Mouse (Mus musculus): ENCODE results near the gene Pik3ca.
"Not testable (repeated sequence)": the region's sequence is repeated elsewhere in the genome, so short reads cannot be mapped to it uniquely, and the experiment has no call there.

The Pik3ca gene

DNA sequence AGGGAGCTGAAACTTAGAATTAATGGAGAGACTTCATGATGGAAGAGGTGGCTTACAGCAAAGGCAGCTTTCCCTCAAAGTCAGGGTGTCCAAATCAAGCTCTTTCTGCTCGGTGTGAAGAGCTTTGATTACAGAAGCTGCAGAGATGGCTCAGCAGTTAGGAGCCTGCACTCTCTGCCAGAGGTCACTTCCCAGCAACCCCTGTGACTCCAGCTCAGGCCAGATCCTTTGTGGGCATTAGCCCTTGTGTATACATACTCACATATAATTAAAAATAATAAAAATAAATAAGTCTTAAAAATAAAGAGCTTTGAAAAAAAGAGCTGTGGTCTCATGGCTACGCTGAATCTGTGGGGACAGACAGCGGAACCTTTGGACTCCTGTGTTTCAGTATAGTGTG is 4.1 kb downstream of the Pik3ca start:
- DNase-seq (ENCODE audit: low spot score in 2 of 2): no peak

DNA sequence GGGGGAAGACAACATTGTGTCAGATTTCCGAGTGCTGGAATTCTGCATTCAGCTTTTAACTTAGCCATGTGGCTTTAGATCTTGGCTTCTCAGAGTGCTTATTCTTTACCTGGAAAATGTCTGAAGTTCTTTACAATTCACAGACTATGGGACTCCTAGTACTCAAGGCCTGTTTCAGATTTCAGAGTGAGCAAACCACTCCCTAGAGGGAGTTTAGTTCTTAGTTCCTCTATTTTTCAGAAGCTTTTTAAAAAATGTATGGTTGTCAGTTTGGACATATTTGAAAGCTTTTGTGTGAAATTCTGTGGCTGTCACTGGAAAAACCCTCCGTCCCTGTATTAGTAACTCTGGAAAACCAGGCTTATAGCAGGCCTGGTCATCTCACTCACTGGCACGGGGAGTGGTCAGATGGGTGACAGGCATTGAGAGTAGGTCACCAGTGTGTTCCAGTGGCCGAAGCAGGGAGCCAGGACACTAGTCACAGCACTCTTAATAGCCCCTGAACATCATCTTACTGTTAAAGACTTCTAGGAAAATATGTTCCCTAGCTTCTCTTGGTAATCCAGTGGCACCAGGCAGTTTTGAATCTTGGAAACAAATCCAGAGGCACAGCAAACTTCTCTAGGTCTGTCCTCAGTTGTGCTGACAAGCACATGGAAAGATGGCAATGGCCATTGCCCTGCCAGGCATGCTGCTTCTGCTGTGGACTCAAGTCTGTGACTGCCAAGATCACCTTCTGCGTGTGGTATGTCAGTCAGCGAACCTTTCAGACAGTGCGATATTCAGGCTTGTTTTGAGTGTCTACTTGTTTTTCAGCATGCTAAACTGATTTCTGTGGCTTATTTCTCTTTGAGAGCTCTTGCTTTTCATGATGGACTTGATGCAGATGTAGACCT is 5.8 kb downstream of the Pik3ca start:
- no peak for DNase-seq (ENCODE audit: low spot score in 2 of 2)

DNA sequence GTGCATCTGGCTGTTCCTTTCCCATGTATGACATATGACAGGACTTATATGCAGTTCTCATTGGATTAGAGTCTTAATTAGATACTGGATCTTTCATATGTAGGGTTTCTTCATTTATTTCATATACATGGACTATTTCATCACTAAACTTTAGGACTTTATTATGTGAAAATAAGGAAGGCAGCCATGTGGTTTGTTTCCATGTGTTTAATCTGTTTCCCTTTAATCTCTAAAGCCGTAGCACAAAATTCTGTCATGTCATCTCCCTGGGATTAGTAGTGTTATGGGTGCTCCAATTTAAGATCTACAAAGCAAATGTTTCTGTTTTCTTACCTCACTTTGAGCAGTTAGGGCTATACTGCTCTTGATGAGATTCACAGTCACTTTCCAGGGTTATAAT is 8.2 kb downstream of the Pik3ca start:
- no peak for DNase-seq (ENCODE audit: low spot score in 2 of 2)

DNA sequence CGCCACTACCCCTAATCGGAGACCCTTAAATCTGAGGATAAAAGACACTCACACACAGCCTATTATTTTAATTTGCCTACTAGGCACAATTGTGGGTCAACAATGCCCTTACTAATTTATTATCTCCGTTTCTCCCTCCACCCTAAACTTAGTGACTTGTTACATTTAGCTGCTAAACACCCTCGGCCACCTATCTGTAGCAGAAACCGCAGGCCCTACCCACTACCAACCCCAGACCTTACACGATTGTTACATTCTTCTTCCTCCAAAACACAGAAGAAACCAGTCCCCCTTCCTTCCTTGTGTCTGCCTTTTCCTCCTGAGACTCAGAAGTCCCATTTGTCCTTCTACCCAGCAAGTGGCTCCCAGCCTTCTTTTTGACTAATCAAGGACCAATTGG is 9.3 kb downstream of the Pik3ca start:
- DNase-seq (ENCODE audit: low spot score in 2 of 2): no peak

DNA sequence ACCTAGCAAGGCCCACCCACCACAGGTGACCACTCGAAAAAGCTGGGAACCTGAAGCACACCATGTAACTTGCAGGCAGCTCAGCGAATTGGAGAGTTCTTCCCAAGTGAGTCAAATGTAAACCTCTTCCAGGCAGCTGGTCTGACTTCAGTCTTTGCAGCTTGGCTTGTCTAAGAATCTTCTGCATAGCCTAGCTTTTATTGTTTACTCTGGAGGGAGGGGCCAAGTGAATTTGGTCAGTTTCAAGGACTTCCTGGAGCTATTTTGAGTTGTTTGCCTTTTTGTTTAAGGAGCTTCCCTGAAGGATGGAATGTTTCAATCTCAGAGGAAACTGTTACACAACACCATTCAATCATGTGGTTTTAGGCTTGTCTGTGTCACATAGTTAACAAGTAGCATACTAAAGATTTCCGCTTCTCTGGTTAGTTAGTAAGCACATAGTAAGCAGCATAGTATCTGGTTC is 11.4 kb downstream of the Pik3ca start:
- no peak for DNase-seq (ENCODE audit: low spot score in 2 of 2)

DNA sequence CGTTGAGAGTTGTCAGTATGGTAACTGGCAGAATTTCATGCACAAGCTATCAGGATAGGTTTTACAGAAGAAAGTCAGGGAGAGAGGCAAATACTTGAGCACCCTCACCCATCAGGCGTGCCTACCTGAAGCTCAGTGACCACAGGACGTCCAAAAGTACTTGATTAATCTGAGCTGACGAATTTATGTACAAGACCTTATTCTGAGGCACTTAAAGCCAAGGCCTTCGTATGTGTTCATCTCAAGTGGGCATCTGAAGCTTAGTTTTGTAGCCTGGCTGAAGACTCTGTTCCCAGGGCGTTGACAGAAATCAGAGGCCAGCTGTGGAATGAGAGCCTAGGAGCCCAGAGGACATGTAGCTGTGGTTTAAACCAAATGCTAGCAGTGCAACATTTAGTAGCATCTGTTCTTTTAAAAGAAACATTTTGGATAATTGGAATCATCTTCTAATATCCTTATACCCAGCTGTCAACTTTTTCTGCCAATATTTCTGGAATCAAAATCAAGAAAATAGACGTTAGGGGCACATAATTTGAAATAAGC is 15.1 kb downstream of the Pik3ca start:
- no peak for DNase-seq (ENCODE audit: low spot score in 2 of 2)

DNA sequence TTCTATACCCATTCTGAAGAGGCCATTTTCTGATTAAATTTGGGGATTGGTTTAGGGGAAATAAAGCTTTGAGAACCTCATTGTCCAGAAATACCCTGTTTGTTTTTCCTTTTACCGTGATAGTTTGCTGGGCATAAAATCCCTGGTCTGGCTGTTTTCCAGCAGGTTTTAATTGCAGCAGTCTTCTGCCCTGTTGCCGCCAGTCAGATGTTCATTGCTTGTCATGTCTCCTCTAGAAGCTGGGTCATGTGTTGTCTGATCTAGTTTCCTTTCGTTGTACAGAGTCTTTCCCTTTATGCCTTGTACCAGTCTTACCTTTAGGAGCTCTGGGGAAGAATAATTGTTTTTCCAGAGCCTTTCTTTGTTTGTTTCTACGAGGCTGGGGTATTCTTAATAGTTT is 16.9 kb downstream of the Pik3ca start:
- DNase-seq (ENCODE audit: low spot score in 2 of 2): no peak

DNA sequence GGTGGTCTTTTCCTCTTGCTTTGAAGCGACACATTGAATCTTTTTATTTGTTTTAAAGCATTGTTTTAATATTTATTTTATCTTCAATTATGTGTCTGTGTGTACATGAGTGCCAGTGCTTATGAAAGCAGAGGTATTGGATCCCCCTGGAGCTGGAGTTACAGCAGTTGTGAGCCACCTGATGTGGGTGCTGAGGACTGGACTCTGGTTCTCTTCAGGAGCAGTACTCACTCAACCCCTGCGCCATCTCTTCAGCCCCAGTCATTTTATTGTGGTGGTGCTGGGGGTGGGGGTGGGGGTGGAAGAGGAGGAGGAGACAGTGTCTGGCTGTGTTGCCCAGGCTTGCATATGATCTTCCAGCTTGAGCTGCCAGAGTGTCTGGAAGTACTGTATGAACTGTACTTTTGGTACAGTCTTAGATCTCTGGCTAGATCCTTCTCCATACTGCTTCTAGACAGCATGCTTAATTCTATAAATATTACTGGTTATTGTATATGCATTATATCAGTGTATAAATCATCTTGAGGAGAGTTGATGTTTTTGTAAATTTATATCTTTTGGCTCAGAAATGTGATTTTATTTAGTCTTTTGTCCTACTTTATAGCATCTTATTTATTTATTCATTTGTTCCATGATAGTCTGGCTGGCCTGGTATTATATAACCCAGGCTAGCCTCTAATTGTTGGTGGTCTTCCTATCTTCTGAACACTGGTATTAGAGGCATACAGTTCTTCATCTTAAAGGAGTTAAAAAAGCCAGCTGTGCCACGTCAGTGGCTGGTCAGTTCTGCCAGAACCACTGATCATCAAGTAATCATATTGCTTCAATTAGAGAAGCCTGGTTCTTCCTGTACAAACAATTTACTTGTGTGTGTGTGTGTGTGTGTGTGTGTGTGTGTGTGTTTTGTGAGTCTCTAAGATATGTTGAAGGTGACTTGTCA is 18.2 kb downstream of the Pik3ca start:
- no peak for DNase-seq (ENCODE audit: low spot score in 2 of 2)

DNA sequence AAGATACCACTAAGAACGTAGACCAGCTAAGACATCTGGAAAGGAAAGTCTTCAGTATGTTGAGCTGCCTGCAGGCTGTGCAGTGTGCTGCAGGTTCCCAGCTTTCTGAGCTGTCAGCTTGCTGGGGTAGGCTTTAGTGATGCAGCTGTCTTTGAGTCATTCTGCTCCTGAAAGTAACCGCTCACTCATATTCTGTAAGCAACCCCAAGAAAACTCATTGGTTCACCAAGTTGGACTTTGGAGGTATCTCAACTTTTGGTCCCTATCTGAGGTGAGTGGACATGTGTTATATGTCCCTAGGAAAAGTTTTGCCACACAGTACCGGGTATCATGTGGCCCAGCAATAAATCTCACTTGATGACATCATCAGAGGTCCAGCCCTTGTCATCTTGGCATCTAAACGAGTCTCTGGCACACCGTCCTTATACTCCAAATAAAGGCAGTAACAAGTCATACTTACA is 20.3 kb downstream of the Pik3ca start:
- DNase-seq (ENCODE audit: low spot score in 2 of 2): no peak

DNA sequence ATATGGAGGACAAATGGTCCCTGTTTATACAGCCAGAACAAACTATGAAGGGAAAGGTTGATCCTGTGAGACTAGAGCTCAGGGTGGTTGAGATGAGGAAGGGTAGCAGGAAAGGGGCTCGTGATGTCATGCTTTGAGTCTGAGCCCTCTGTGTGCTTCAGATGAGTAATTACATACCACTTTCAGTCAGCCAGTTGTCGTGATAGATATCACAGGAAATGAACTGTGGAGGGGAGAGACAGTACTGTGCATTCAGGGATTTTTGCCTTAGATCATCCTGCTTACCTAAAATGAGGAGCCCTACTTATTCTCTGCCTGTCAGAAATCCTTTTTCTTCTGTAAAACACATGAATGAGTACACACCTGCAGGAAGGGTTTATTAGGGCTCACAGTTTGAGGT is 22.4 kb downstream of the Pik3ca start:
- DNase-seq (ENCODE audit: low spot score in 2 of 2): no peak

DNA sequence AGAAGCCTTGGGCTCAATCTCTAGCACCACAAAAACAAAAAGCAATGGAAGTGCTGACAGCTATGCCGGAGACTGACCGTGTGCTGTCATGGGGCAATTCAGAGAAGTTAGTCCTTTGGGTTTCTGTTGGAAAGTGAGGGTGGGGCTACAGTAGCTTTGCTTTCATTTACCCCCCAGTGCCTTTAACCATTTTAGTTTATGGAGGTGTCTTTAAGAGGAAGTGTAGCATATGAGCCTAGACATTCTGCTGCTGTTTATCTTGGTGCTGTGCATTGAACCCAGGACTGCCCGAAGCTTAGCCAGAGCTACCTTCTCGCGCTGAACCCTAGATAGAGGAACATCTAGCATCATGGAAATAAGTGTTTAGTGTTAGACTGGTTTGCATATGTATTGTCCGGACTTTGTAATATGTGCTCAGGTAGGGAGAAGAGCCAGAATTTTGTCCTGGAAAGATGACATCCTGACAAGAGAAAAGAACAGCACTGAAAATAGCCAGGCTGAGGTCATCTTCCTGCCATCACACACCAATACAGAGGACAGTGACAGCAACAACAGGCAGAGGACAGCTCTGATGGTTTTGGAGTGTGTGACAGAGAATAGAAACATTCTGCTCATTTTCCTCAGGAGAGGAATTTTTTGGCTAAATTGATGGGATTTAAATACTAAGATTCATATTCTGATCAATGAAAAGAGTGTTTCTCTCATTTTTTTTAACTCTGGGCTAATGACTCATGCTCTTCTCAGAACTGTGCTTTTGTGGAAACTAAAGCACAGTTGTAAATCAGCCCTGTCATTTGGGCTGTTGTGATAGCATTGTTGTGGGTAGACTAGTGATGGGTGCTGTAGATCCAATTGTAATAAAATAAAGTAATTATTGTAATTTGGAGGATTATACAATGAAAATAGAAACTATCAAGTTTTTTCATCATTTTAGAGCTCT is 23.9 kb downstream of the Pik3ca start:
- DNase-seq (ENCODE audit: low spot score in 2 of 2): no peak

DNA sequence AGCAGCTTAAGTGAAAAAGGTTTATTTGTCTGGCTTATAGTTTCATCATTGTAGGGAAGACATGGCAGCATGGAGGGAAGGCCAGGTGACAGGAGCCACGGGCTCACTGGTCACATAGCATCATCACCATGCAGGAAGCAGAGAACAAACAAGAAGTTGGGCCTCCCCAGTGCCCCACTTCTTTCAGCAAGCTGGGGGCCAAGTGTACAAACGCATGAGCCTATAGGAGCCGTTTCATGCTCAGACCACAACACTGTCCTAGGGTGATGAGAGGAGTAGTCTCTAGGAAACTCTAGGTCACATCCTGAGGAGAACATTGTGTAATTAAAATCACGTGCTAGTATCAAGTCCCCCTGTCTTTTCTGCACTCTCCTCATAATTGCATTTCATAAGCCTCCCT is 30.2 kb downstream of the Pik3ca start:
- no peak for DNase-seq (ENCODE audit: low spot score in 2 of 2)

DNA sequence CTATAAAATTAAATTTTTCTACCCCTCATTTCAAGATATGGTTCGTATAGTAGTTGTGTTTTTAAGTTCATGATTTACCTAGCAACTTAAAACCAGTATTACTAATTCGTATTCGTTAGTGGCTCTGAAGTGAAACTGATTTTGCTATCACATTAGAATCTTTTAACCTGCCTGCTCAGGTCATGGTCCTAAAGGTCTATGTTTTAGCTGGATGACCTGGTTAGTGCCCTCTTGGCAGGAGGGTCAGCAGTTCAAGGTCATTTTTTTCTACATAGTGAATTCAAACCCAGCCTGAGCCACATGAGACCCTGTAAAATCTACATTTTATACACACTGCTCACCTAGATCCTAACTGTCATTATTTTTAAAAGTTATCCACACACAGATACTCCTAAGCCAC is 30.9 kb downstream of the Pik3ca start:
- no peak for DNase-seq (ENCODE audit: low spot score in 2 of 2)

DNA sequence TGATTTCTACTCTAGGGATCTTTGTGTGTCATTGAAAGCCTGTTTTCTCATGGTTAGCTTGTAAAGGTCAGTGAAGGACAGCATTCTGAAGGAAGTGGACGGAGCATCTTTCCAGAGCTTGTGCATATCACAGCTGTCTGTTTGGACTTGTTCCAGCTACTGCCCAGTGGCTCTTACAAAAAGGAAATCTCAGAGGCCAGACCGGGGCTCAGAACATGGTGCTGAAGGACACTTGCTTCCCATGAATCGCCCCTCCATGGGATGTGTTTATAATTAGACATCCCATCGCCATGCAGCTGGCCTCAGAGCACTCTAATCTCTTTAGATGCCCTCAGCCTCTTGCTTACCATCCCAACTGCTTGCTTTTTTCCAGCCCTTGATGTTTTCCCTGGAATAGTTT is 31.4 kb downstream of the Pik3ca start:
- no peak for DNase-seq (ENCODE audit: low spot score in 2 of 2)

DNA sequence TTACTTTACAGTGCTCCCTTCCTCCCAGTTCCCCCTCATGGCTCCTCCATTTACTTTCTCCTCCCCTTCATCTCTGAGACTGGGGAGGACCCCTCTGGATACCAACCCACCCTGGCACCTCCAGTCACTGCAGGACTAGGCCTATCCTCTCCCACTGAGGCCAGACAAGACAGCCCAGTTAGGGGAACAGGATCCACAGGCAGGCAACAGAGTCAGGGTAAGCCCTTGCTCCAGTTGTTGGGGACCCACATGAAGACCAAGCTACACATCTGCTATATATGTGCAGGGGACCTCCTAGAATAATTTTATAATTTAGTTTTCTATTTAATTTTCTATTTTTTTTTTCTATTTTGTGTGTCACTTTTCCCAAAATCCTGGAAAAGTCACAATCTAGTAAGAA is 31.9 kb downstream of the Pik3ca start:
- DNase-seq (ENCODE audit: low spot score in 2 of 2): not testable (repeated sequence)

DNA sequence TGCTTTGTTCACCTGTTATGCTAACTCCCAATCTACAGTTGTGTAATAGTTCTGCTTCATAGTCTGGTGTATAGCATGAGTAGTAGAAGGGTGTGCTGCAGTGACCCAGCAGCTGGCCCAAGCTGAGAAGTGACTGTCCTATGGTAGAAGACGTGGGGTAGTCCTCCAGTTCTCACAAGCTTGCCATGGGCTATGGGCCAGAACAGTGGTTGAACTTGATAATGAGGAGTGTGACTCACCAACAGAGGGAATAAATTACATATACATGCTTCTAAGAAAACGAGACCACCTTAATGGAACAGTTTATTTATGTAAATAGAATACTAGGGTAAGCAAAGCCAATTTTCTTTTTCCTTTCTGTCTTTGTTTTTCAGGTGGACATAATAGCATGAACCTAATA is 32.9 kb downstream of the Pik3ca start:
- DNase-seq (ENCODE audit: low spot score in 2 of 2): no peak

DNA sequence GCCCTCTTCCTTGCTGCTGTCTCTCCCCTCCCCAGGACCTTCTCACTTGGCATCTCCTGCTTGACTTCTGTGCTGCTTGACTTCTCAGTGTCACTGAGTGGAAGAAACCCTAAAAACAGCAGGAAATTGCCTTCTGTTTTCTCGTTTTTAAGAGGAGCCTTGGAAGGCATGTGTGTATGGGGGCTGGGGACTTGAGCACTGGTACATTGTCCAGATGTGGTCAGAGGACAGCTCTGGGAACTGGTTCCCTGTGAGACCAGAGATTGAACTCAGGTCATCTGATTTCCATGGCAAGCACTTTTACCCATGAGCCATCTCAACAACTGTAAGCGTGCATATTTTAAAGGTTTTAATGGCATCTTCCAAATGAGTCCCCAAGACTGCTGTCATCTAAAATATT is 36.5 kb downstream of the Pik3ca start:
- DNase-seq (ENCODE audit: low spot score in 2 of 2): no peak

DNA sequence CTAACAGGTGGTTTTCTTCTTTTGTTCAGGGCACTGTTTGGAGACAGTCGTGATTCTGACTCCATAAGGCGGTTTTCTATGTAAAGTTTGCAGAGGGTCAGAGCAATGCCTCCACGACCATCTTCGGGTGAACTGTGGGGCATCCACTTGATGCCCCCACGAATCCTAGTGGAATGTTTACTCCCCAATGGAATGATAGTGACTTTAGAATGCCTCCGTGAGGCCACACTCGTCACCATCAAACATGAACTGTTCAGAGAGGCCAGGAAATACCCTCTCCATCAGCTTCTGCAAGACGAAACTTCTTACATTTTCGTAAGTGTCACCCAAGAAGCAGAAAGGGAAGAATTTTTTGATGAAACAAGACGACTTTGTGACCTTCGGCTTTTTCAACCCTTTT is 38.6 kb downstream of the Pik3ca start:
- DNase-seq (ENCODE audit: low spot score in 2 of 2): no peak

DNA sequence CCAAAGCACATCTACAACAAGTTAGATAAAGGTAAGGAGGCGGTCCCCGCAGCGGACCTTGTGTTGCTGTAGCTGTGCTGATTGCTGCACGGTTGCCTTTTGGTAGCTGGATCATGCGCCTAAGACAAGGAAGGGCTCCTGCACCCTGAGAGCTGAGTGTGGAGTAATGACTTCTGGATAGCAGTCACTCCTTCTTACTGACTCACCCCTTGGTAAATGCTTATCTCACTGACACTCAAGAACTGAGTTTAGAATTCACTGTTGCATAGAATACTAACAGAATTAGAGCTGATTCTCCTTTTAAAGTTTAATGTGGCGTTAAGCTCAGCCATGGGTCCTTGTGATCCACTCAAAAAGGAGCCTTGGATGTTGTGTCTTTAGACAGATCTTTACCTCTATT is 39.8 kb downstream of the Pik3ca start:
- no peak for DNase-seq (ENCODE audit: low spot score in 2 of 2)

DNA sequence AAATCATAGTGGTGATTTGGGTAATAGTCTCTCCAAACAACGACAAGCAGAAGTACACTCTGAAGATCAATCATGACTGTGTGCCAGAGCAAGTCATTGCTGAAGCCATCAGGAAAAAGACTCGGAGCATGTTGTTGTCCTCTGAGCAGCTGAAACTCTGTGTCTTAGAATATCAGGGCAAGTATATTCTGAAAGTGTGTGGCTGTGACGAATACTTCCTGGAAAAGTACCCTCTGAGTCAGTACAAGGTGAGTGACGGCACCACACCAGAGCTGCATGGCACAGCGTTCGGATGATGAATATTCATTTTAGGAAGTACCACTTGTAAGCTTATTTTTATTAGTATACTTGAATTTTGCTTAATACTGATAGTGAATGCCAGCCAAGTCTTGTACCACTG is 40.3 kb downstream of the Pik3ca start:
- DNase-seq (ENCODE audit: low spot score in 2 of 2): no peak

DNA sequence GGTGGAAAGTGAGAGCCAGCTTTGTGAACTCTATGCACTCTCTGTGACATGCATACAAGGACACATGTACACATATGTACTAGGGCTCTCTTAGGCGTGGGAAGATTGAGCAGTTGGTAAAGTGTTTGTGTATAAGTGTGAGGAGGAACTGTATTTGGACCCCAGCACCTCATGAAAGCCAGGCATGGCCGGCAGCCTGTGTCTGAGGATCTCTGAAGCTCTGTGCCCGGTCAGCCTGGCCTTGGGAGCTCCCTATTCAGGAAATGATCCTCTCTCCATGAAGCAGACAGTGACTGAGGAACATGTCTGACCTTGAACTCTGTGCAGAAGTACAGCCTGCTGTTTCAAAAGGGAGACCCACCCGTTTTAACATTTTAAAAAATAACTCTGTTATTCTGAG is 41.2 kb downstream of the Pik3ca start:
- DNase-seq (ENCODE audit: low spot score in 2 of 2): no peak

Measured in frontal cortex, postnatal 36 days (tissue).